Mouse (Mus musculus) midbrain, embryonic 15.5 days (tissue): ENCODE results near the gene Hist1h2ae. TPM values are rescaled to one million over a fixed set of nuclear protein-coding genes. Genes with fewer than 3 reads are reported as not detected.
"Not testable (repeated sequence)": the region's sequence is repeated elsewhere in the genome, so short reads cannot be mapped to it uniquely, and the experiment has no call there.

Experiments
- ATAC-seq: fragments of 200-750 bp; cut with Nextera tagmentation; replicated peaks from 2 replicates; pipeline ENCODE4 v1.8.0; 2017; ENCODE audit warnings: moderate TSS enrichment
- H3K27ac ChIP-seq: fragments of 300-500 bp; sonication (generic); 2 replicates; pipeline ENCODE4 v1.5.1; 2015; ENCODE audit warnings: mild to moderate bottlenecking, inconsistent platforms
- H3K27me3 ChIP-seq: fragments of 300-500 bp; sonication (generic); replicated peaks from 2 replicates; pipeline ENCODE4 v1.6.1; 2015; ENCODE audit warnings: inconsistent platforms
- H3K36me3 ChIP-seq: fragments of 300-500 bp; sonication (generic); replicated peaks from 2 replicates; pipeline ENCODE4 v1.6.1; 2015; ENCODE audit warnings: inconsistent platforms
- H3K4me1 ChIP-seq: fragments of 300-500 bp; sonication (generic); 2 replicates; pipeline ENCODE4 v1.6.1; 2015; ENCODE audit warnings: inconsistent platforms
- H3K4me2 ChIP-seq: fragments of 300-500 bp; sonication (generic); 2 replicates; pipeline ENCODE4 v1.6.1; 2015; ENCODE audit warnings: inconsistent platforms, mild to moderate bottlenecking, moderate library complexity
- H3K4me3 ChIP-seq: fragments of 300-500 bp; sonication (generic); 2 replicates; pipeline ENCODE4 v1.5.1; 2015; ENCODE audit warnings: mild to moderate bottlenecking, inconsistent platforms
- H3K9ac ChIP-seq: fragments of 300-500 bp; sonication (generic); 2 replicates; pipeline ENCODE4 v1.6.1; 2015; ENCODE audit warnings: mild to moderate bottlenecking, inconsistent platforms
- H3K9me3 ChIP-seq: fragments of 300-500 bp; sonication (generic); 2 replicates; pipeline ENCODE4 v1.6.1; 2016; ENCODE audit warnings: inconsistent platforms
- WGBS: fragments of 180-500 bp; shearing (Covaris S2); methylation state at CpG from one replicate; pipeline ENCODE4 v1.1.7; 2015; ENCODE audit warnings: mixed read lengths; 5-methylcytosine and 5-hydroxymethylcytosine counted together
- polyA plus RNA-seq: library from polyadenylated mRNA; unstranded; fragments of >200 nt; fragmentation: Nextera tagmentation; extraction: Ambion mirVana; gene quantifications from 2 replicates; pipeline ENCODE4 v1.2.1, GENCODE M21; 2015

Gene Hist1h2ae
- polyA plus RNA-seq, 1 experiment from 2014 or later, result 14.8 TPM

- Histone ChIP-seq H3K36me3 (no peaks in the 10 kb centered on the region), H3K4me1 (peaks cover 34% of the 10 kb centered on the region), H3K9ac (peak overlapping the region; percentile 53; the same call in 1 of the 2 replicates), H3K4me3 (peak overlapping the region; percentile 51), H3K27ac (peak overlapping the region; percentile 85), H3K4me2 (peak overlapping the region; percentile 99), H3K9me3 (no peaks in the 10 kb centered on the region), H3K27me3 (no peaks in the 10 kb centered on the region)
- no peak for ATAC-seq
- 25% methylated on average over 9 of the region's 9 CpGs for WGBS
Measured at GRCm38 (mm10) chr13:23554393-23554792, 16.6 kb downstream of the Hist1h2ae start.

DNA sequence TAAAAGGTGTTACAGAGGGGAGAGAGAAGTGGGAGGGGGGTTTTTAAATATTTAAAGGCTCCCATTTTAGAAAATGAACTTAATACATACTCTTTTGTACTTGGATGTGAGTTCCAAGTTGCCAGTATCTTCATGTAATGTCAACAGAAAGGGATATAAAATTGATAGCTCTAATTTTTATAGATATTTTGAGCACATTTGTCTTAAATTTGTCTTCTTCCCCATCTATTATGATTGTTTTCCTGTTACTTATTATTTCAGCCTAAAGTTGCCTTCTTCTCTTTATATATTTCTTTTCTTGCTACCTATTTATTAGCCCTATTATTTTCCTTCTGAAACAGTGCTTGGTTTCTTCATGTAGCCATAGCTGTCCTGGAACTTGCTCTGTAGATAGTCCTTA lies 18.1 kb downstream of the Hist1h2ae start, which contains the start of gene Hist1h1d:
Gene Hist1h1d (plus strand): TSS at position 301 of the 400 bp plus-strand sequence.
- ATAC-seq, result no peak
- Histone ChIP-seq H3K4me1 (peaks cover 34% of the 10 kb centered on the region), H3K9me3 (no peaks in the 10 kb centered on the region), H3K9ac (no peak within 1 kb of the TSS), H3K27me3 (no peaks in the 10 kb centered on the region), H3K36me3 (no peaks in the 10 kb centered on the region), H3K27ac (peak within 1 kb of the TSS; percentile 85; the same call in 1 of the 2 replicates), H3K4me3 (no peak within 1 kb of the TSS), H3K4me2 (peak within 1 kb of the TSS; percentile 99; the same call in 1 of the 2 replicates)

- H3K9me3 ChIP-seq, result no peaks in the 10 kb centered on the region
- no peaks in the 10 kb centered on the region for H3K27me3 ChIP-seq
- peaks cover 34% of the 10 kb centered on the region for H3K4me1 ChIP-seq
- peak overlapping the region; percentile 62 for H3K4me2 ChIP-seq
- H3K4me3 ChIP-seq, result peak overlapping the region; percentile 42
- no peak overlapping the region for H3K9ac ChIP-seq
- H3K27ac ChIP-seq, result peak overlapping the region; percentile 81
- no peaks in the 10 kb centered on the region for H3K36me3 ChIP-seq
- no peak for ATAC-seq
- 51% methylated on average over 8 of the region's 8 CpGs for WGBS
Measured at GRCm38 (mm10) chr13:23551931-23552914, 18.8 kb downstream of the Hist1h2ae start.

DNA sequence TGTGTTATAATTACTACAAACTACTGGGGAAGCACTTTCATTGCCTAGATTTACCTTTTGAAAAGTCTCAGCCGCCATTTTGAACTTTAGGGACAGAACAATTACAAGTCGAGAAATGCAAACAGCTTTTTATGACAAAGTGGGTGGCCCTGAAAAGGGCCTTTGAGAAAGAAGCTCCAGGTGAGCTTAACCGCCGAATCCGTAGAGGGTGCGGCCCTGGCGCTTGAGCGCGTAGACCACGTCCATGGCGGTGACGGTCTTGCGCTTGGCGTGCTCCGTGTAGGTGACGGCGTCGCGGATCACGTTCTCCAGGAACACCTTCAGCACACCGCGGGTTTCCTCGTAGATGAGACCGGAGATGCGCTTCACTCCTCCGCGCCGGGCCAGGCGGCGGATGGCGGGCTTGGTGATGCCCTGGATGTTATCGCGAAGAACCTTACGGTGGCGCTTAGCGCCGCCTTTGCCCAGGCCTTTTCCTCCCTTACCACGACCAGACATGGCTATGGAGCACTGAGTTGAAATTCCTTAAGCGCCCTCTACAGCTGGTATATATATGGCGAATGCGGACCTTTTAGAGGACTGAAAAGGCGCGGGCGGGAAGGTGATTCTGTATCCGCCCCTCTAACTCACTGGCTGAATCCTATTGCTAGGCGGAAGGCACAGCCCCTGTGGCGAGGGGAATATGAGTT lies 19.7 kb downstream of the Hist1h2ae start, which contains the start of gene Hist1h4f:
Gene Hist1h4f (minus strand): TSS at position 503 of the 689 bp plus-strand sequence.
- Histone ChIP-seq H3K4me3 (peak within 1 kb of the TSS; percentile 42), H3K4me1 (peaks cover 28% of the 10 kb centered on the region), H3K27ac (peak within 1 kb of the TSS; percentile 81), H3K4me2 (peak within 1 kb of the TSS; percentile 62), H3K9ac (peak within 1 kb of the TSS; percentile 55)
- H3K9me3 ChIP-seq, H3K36me3 ChIP-seq, H3K27me3 ChIP-seq: not testable (repeated sequence)
- peak; percentile 91 for ATAC-seq
- under 1% methylated on average over 47 of the region's 47 CpGs for WGBS

DNA sequence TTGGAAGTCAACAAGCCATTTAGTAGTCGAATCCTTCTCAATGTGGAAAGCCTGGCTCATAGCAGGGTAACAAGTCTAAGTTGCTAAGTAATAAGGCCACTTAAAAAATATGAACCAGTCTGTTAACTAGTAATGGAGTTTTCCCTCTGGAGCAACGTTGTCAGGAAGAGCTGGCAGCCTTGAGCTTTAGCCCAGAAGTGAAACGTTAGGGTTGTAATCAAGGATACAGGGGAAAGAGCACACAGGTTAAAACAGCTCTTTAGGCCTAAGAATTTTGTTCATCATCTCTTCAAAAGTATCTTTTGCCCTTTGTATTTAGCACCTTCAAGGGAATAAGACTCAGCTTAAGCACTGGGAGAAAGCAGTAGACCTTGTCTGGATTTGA lies 20.3 kb downstream of the Hist1h2ae start:
- ATAC-seq, result no peak
- no peaks in the 10 kb centered on the region for H3K27me3 ChIP-seq
- peaks cover 28% of the 10 kb centered on the region for H3K4me1 ChIP-seq
- peak overlapping the region; percentile 81 for H3K27ac ChIP-seq
- WGBS, result 9% methylated on average over 3 of the region's 3 CpGs
- peak overlapping the region; percentile 62 for H3K4me2 ChIP-seq
- H3K9ac ChIP-seq, result peak overlapping the region; percentile 55
- no peaks in the 10 kb centered on the region for H3K36me3 ChIP-seq
- H3K9me3 ChIP-seq, result no peaks in the 10 kb centered on the region
- peak overlapping the region; percentile 42 for H3K4me3 ChIP-seq

DNA sequence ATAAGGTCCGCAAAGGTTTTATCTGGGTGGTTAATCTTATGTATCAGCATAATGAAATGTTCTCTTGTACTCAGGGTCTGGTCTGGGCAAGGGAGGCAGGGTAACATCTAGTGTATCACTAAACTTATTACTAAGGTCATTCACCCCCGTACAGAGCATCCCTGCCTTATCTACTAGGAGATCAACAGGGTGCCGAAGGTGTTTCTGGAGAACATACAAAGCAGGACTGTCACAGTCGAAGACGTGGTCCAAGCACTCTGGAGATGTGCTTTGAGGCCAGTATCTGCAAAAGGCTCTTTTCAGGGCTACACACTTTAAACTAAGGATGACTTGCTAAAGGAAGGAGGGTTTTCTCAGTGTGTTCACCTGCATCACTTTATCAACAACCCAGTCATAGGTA lies 24.3 kb downstream of the Hist1h2ae start:
- H3K4me3 ChIP-seq, result no peak overlapping the region
- H3K36me3 ChIP-seq, result no peaks in the 10 kb centered on the region
- no peak for ATAC-seq
- H3K9me3 ChIP-seq, result no peaks in the 10 kb centered on the region
- H3K27ac ChIP-seq, result no peak overlapping the region
- peaks cover 13% of the 10 kb centered on the region for H3K4me1 ChIP-seq
- H3K27me3 ChIP-seq, result no peaks in the 10 kb centered on the region
- 85% methylated on average over 5 of the region's 5 CpGs for WGBS
- no peak overlapping the region for H3K9ac ChIP-seq
- no peak overlapping the region for H3K4me2 ChIP-seq

DNA sequence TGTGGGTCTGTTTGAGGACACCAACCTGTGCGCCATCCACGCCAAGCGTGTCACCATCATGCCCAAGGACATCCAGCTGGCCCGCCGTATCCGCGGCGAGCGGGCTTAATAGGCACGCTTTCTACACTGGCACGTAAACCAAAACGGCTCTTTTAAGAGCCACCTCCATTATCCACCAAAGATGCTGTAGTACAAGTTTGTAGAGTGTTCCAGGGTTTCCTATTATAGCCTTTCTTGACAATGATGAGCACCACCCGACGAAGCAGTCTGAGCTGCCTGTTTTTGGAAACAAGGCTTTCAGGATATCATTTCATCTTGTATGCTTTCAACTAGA lies 26.3 kb downstream of the Hist1h2ae start:
- not testable (repeated sequence) for H3K9me3 ChIP-seq, H3K4me1 ChIP-seq, H3K27me3 ChIP-seq, H3K36me3 ChIP-seq
- Histone ChIP-seq H3K27ac (peak overlapping the region; percentile 91), H3K9ac (0 out of 2 replicates have a peak overlapping the region, but pooled peaks have one; percentile 37), H3K4me3 (peak overlapping the region; percentile 52), H3K4me2 (peak overlapping the region; percentile 86)
- ATAC-seq, result peak; percentile 56
- WGBS, result 0% methylated on average over 14 of the region's 14 CpGs

GRCm38 (mm10) chr13:23543965-23544786 lies 26.8 kb downstream of the Hist1h2ae start, which contains the start of gene Hist1h3f:
TSS of gene Hist1h3f (plus strand) at chr13:23544052.
- Histone ChIP-seq H3K9me3 (no peaks in the 10 kb centered on the region), H3K36me3 (no peaks in the 10 kb centered on the region), H3K27me3 (no peaks in the 10 kb centered on the region), H3K4me1 (peaks cover 5% of the 10 kb centered on the region), H3K27ac (peak within 1 kb of the TSS; percentile 91), H3K4me2 (peak within 1 kb of the TSS; percentile 86), H3K4me3 (peak within 1 kb of the TSS; percentile 52), H3K9ac (peak within 1 kb of the TSS; percentile 58)
- peak; percentile 97 for ATAC-seq
- 1% methylated on average over 31 of the region's 45 CpGs for WGBS

- peak within 1 kb of the TSS; percentile 58 for H3K9ac ChIP-seq
- H3K27me3 ChIP-seq, H3K9me3 ChIP-seq, H3K4me1 ChIP-seq, H3K36me3 ChIP-seq: not testable (repeated sequence)
- H3K27ac ChIP-seq, result peak within 1 kb of the TSS; percentile 91
- peak; percentile 88 for ATAC-seq
- H3K4me2 ChIP-seq, result peak within 1 kb of the TSS; percentile 86
- WGBS, result under 1% methylated on average over 32 of the region's 42 CpGs
- peak within 1 kb of the TSS; percentile 52 for H3K4me3 ChIP-seq
Measured at GRCm38 (mm10) chr13:23542999-23543607, 27.9 kb downstream of the Hist1h2ae start, which contains the start of gene Hist1h2bh. TSS of gene Hist1h2bh (minus strand) at chr13:23543392.

DNA sequence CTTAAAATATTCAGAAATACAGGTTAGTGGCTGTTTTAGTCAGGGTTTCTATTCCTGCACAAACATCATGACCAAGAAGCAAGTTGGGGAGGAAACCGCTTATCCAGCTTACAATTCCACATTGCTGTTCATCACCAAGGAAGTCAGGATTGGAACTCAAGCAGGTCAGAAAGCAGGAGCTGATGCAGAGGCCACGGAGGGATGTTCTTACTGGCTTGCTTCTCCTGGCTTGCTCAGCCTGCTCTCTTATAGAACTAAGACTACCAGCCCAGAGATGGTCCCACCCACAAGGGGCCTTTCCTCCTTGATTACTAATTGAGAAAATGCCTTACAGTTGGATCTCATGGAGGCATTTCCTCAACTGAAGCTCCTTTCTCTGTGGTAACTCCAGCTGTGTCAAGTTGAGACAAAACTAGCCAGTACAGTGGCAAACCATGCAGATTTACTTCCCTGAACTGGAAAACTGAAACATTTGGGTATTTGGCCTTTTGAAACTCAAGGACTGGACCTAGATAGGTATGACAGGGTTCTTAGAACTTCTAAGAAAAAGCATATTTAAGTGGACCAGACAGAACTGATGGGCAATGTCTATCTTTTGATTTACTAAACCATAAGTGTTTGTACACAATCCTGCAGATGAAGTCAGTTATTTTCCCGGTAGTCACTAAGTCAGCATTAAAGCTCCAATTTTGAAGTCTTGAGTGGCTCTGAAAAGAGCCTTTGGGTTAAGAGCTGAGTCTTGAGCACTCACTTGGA lies 28.6 kb downstream of the Hist1h2ae start:
- 5% methylated on average over 3 of the region's 3 CpGs for WGBS
- H3K27ac ChIP-seq, result peak overlapping the region; percentile 72; the same call in 1 of the 2 replicates

DNA sequence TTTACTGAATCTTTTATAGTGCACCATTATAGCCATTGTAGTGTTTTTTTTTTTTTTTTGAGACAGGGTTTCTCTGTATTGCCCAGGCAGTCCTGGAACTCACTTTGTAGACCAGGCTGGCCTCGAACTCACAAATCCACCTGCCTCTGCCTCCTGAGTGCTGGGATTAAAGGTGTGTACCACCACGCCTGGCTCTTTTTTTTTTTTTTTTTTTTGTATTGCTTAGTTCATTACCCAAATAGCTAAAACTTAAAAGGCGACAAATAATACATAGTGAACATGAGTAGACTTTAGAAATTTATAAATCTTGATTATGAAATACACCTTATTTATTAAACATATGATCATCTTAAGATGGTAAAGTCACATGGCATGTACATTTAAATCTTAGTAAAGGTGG lies 29.5 kb downstream of the Hist1h2ae start:
- WGBS, result 88% methylated on average over 3 of the region's 3 CpGs
- no peak overlapping the region for H3K27ac ChIP-seq
- no peak overlapping the region for H3K4me3 ChIP-seq
- H3K9me3 ChIP-seq, result no peaks in the 10 kb centered on the region
- H3K4me1 ChIP-seq, result peaks cover 5% of the 10 kb centered on the region
- H3K27me3 ChIP-seq, result no peaks in the 10 kb centered on the region
- no peak overlapping the region for H3K4me2 ChIP-seq
- H3K9ac ChIP-seq, result no peak overlapping the region
- no peaks in the 10 kb centered on the region for H3K36me3 ChIP-seq
- no peak for ATAC-seq

More for the DNA sequence above, 28.6 kb downstream of the Hist1h2ae start:
- Histone ChIP-seq H3K4me3 (peak overlapping the region; percentile 45), H3K4me2 (peak overlapping the region; percentile 86), H3K9ac (peak overlapping the region; percentile 41)
- H3K4me1 ChIP-seq, H3K27me3 ChIP-seq, H3K36me3 ChIP-seq, H3K9me3 ChIP-seq, ATAC-seq: not testable (repeated sequence)
